Mouse (Mus musculus) thymus, adult 2 months (tissue): ENCODE results near the gene Mitf.

Source experiments
- CTCF ChIP-seq: fragments of 200-500 bp; IDR thresholded peaks from 2 replicates; pipeline ENCODE4 v1.5.1; 2012; ENCODE audit warnings: mild to moderate bottlenecking, control low read depth, low read length, moderate library complexity, borderline replicate concordance; ENCODE audit not compliant: control insufficient read depth, poor library complexity, insufficient read depth; ENCODE audit errors: extremely low read depth
- POLR2A ChIP-seq: fragments of 200-500 bp; IDR thresholded peaks from 2 replicates; pipeline ENCODE4 v1.6.1; 2012; ENCODE audit warnings: mild to moderate bottlenecking, low read length, control low read depth, moderate library complexity; ENCODE audit not compliant: control insufficient read depth, poor library complexity, insufficient read depth; ENCODE audit errors: extremely low read depth

GRCm38 (mm10) chr6:97818128-97818527, 11.3 kb downstream of the Mitf start:
- TF ChIP-seq CTCF: no peak
- TF ChIP-seq POLR2A: no peak
